Mouse (Mus musculus) midbrain, embryonic 14.5 days (tissue): Measurements from ENCODE around the gene Gm21882. TPM values are rescaled to one million over a fixed set of nuclear protein-coding genes. Genes with fewer than 3 reads are reported as not detected.
"Not testable (repeated sequence)": the region's sequence is repeated elsewhere in the genome, so short reads cannot be mapped to it uniquely, and the experiment has no call there.

Experiments
- ATAC-seq: fragments of 200-750 bp; cut with Nextera tagmentation; 2 replicates; pipeline ENCODE4 v1.8.0; 2017; ENCODE audit warnings: moderate number of reproducible peaks, moderate library complexity; ENCODE audit not compliant: low FRiP score, low TSS enrichment
- DNase-seq: peaks from one replicate; pipeline ENCODE4 v3.0.0-alpha.2; 2015
- H3K27ac ChIP-seq: fragments of 300-500 bp; sonication (generic); replicated peaks from 2 replicates; pipeline ENCODE4 v1.5.1; 2014; ENCODE audit warnings: mild to moderate bottlenecking, low read depth, low read length, moderate library complexity
- H3K27me3 ChIP-seq: fragments of 300-500 bp; sonication (generic); 2 replicates; pipeline ENCODE4 v1.6.1; 2014; ENCODE audit warnings: low read length, control low read depth, mixed read lengths; ENCODE audit not compliant: control insufficient read depth, insufficient read depth
- H3K36me3 ChIP-seq: fragments of 300-500 bp; sonication (generic); 2 replicates; pipeline ENCODE4 v1.6.1; 2014; ENCODE audit warnings: low read length, control low read depth; ENCODE audit not compliant: control insufficient read depth, insufficient read depth
- H3K4me1 ChIP-seq: fragments of 300-500 bp; sonication (generic); 2 replicates; pipeline ENCODE4 v1.6.1; 2014; ENCODE audit warnings: mild to moderate bottlenecking, antibody characterized with exemption, low read length, control low read depth; ENCODE audit not compliant: control insufficient read depth, insufficient read depth
- H3K4me2 ChIP-seq: fragments of 300-500 bp; sonication (generic); 2 replicates; pipeline ENCODE4 v1.6.1; 2014; ENCODE audit warnings: mild to moderate bottlenecking, low read length, moderate library complexity
- H3K4me3 ChIP-seq: fragments of 300-500 bp; sonication (generic); replicated peaks from 2 replicates; pipeline ENCODE4 v1.5.1; 2014; ENCODE audit warnings: low read depth, low read length
- H3K9ac ChIP-seq: fragments of 300-500 bp; sonication (generic); replicated peaks from 2 replicates; pipeline ENCODE4 v1.6.1; 2014; ENCODE audit warnings: mild to moderate bottlenecking, low read length, moderate library complexity
- H3K9me3 ChIP-seq: fragments of 300-500 bp; sonication (generic); 2 replicates; pipeline ENCODE4 v1.6.1; 2016; ENCODE audit warnings: low read length, control low read depth, mixed read lengths; ENCODE audit not compliant: control insufficient read depth
- WGBS: fragments of 180-500 bp; shearing (Covaris S2); extraction: QIAGEN DNeasy Blood & Tissue Kit; methylation state at CpG from one replicate; pipeline ENCODE4 v1.1.7; 2014; 5-methylcytosine and 5-hydroxymethylcytosine counted together
- polyA plus RNA-seq: library from polyadenylated mRNA; unstranded; fragments of >200 nt; fragmentation: Nextera tagmentation; extraction: Ambion mirVana; gene quantifications from 2 replicates; pipeline ENCODE4 v1.2.1, GENCODE M21; 2014

Gm21882 gene
- polyA plus RNA-seq = not detected in 2 replicates

GRCm38 (mm10) chrY:40381423-40381822, at the start of gene Gm21882:
Gene Gm21882, minus strand, starts transcription at chrY:40381523.
- not testable (repeated sequence) for H3K4me3 ChIP-seq, H3K27me3 ChIP-seq, H3K36me3 ChIP-seq, H3K4me1 ChIP-seq, H3K27ac ChIP-seq, DNase-seq, H3K9me3 ChIP-seq, H3K4me2 ChIP-seq, ATAC-seq, H3K9ac ChIP-seq
- WGBS = 67% methylated on average over 1 of the region's 1 CpGs

Other genes starting within 250 kb of the Gm21882 start
- not detected in 2 replicates for gene Gm21865, start 64.6 kb downstream of the Gm21882 start, polyA plus RNA-seq